Mouse (Mus musculus): ENCODE measurements around the gene Tm9sf2. TPM values are rescaled to one million over a fixed set of nuclear protein-coding genes. Genes with fewer than 3 reads are reported as not detected.

Tm9sf2 gene
- polyA plus RNA-seq, 1 experiment, result 64.1 TPM

- Histone ChIP-seq H3K79me2 (ENCODE audit: control insufficient read depth, insufficient read depth) (peaks cover 96% of the 10 kb centered on the region), H3K27me3 (ENCODE audit: control insufficient read depth, insufficient read depth, insufficient read length) (no peaks in the 10 kb centered on the region), H3K4me3 (no peak overlapping the region), H3K36me3 (ENCODE audit: control insufficient read depth, insufficient read depth) (no peaks in the 10 kb centered on the region), H3ac (ENCODE audit: control insufficient read depth, insufficient read length) (no peak overlapping the region), H3K4me2 (ENCODE audit: low read depth) (no peak overlapping the region)
- TF ChIP-seq MAX (IDR thresholded peaks at IDR 0.05; ENCODE audit: low read depth) (no peak), POLR2AphosphoS2 (IDR thresholded peaks at IDR 0.05; ENCODE audit: insufficient read length, low read depth) (no peak), E2F4 (IDR thresholded peaks at IDR 0.05; ENCODE audit: insufficient read depth) (no peak), TCF12 (IDR thresholded peaks at IDR 0.05; ENCODE audit: insufficient read depth, poor library complexity, severe bottlenecking) (no peak), CEBPB (IDR thresholded peaks at IDR 0.05; ENCODE audit: insufficient read depth, poor library complexity, severe bottlenecking) (no peak), MYOG (IDR thresholded peaks at IDR 0.05; ENCODE audit: control insufficient read depth in 1 of 3, insufficient read depth in 1 of 3, insufficient read length in 2 of 3, low read depth in 2 of 3) (no peak), POLR2A (IDR thresholded peaks at IDR 0.05; ENCODE audit: insufficient read length, low read depth) (no peak), TCF3 (IDR thresholded peaks at IDR 0.05; ENCODE audit: insufficient read length, low read depth) (no peak), USF1 (IDR thresholded peaks at IDR 0.05; ENCODE audit: low read depth) (no peak), MYOD1 (IDR thresholded peaks at IDR 0.05; ENCODE audit: control insufficient read depth in 1 of 3, insufficient read length in 2 of 3, low read depth in 2 of 3) (no peak), SRF (IDR thresholded peaks at IDR 0.05; ENCODE audit: control insufficient read depth, insufficient read length, low read depth) (no peak), REST (IDR thresholded peaks at IDR 0.05; ENCODE audit: insufficient read depth, insufficient read length) (no peak)
Observed at GRCm38 (mm10) chr14:122111681-122112080, 4.8 kb downstream of the Tm9sf2 start.

- H3ac ChIP-seq (ENCODE audit: control insufficient read depth, insufficient read length), result no peak overlapping the region
- TF ChIP-seq TCF3 (IDR thresholded peaks at IDR 0.05; ENCODE audit: insufficient read length, low read depth) (no peak), POLR2A (IDR thresholded peaks at IDR 0.05; ENCODE audit: insufficient read length, low read depth) (no peak)
- H3K36me3 ChIP-seq (ENCODE audit: control insufficient read depth, insufficient read depth), result peaks cover 5% of the 10 kb centered on the region
- H3K27me3 ChIP-seq (ENCODE audit: control insufficient read depth, insufficient read depth, insufficient read length), result no peaks in the 10 kb centered on the region
- H3K4me2 ChIP-seq (ENCODE audit: low read depth), result no peak overlapping the region
- H3K4me3 ChIP-seq, result no peak overlapping the region
- H3K79me2 ChIP-seq (ENCODE audit: control insufficient read depth, insufficient read depth), result peaks cover 100% of the 10 kb centered on the region
Observed at GRCm38 (mm10) chr14:122112311-122112710, 5.5 kb downstream of the Tm9sf2 start.

- peaks cover 8% of the 10 kb centered on the region for H3K36me3 ChIP-seq (ENCODE audit: control insufficient read depth, insufficient read depth)
- no peak overlapping the region for H3K4me2 ChIP-seq (ENCODE audit: low read depth)
Observed at GRCm38 (mm10) chr14:122116200-122116599, 9.4 kb downstream of the Tm9sf2 start.

GRCm38 (mm10) chr14:122130111-122130797 lies 23.4 kb downstream of the Tm9sf2 start:
- Histone ChIP-seq H3K27me3 (ENCODE audit: control insufficient read depth, insufficient read depth, insufficient read length) (no peaks in the 10 kb centered on the region), H3ac (ENCODE audit: control insufficient read depth, insufficient read length) (no peak overlapping the region), H3K4me3 (no peak overlapping the region), H3K36me3 (ENCODE audit: control insufficient read depth, insufficient read depth) (peaks cover 54% of the 10 kb centered on the region), H3K4me2 (ENCODE audit: low read depth) (peak overlapping the region; percentile 22), H3K79me2 (ENCODE audit: control insufficient read depth, insufficient read depth) (peaks cover 9% of the 10 kb centered on the region)
- TF ChIP-seq E2F4 (IDR thresholded peaks at IDR 0.05; ENCODE audit: insufficient read depth) (no peak), CEBPB (IDR thresholded peaks at IDR 0.05; ENCODE audit: insufficient read depth, poor library complexity, severe bottlenecking) (peak; percentile 92), MYOD1 (IDR thresholded peaks at IDR 0.05; ENCODE audit: control insufficient read depth in 1 of 3, insufficient read length in 2 of 3, low read depth in 2 of 3) (no peak), SRF (IDR thresholded peaks at IDR 0.05; ENCODE audit: control insufficient read depth, insufficient read length, low read depth) (no peak)

More at GRCm38 (mm10) chr14:122116200-122116599, 9.4 kb downstream of the Tm9sf2 start:
- Histone ChIP-seq H3K79me2 (ENCODE audit: control insufficient read depth, insufficient read depth) (peaks cover 89% of the 10 kb centered on the region), H3K4me3 (no peak overlapping the region), H3ac (ENCODE audit: control insufficient read depth, insufficient read length) (no peak overlapping the region), H3K27me3 (ENCODE audit: control insufficient read depth, insufficient read depth, insufficient read length) (no peaks in the 10 kb centered on the region)
- no peak for TF ChIP-seq REST (IDR thresholded peaks at IDR 0.05; ENCODE audit: insufficient read depth, insufficient read length)
- no peak for TF ChIP-seq TCF12 (IDR thresholded peaks at IDR 0.05; ENCODE audit: insufficient read depth, poor library complexity, severe bottlenecking)
- no peak for TF ChIP-seq E2F4 (IDR thresholded peaks at IDR 0.05; ENCODE audit: insufficient read depth)
- no peak for TF ChIP-seq POLR2AphosphoS2 (IDR thresholded peaks at IDR 0.05; ENCODE audit: insufficient read length, low read depth)
- TF ChIP-seq TCF3 (IDR thresholded peaks at IDR 0.05; ENCODE audit: insufficient read length, low read depth), result no peak
- TF ChIP-seq MYOG (IDR thresholded peaks at IDR 0.05; ENCODE audit: control insufficient read depth in 1 of 3, insufficient read depth in 1 of 3, insufficient read length in 2 of 3, low read depth in 2 of 3), result no peak
- peak; percentile 88 for TF ChIP-seq CEBPB (IDR thresholded peaks at IDR 0.05; ENCODE audit: insufficient read depth, poor library complexity, severe bottlenecking)

GRCm38 (mm10) chr14:122131644-122132043 lies 24.8 kb downstream of the Tm9sf2 start:
- H3K4me2 ChIP-seq (ENCODE audit: low read depth), result no peak overlapping the region
- H3K79me2 ChIP-seq (ENCODE audit: control insufficient read depth, insufficient read depth), result peaks cover 9% of the 10 kb centered on the region
- TF ChIP-seq POLR2A (IDR thresholded peaks at IDR 0.05; ENCODE audit: insufficient read length, low read depth) (no peak), MAX (IDR thresholded peaks at IDR 0.05; ENCODE audit: low read depth) (no peak), E2F4 (IDR thresholded peaks at IDR 0.05; ENCODE audit: insufficient read depth) (no peak), SRF (IDR thresholded peaks at IDR 0.05; ENCODE audit: control insufficient read depth, insufficient read length, low read depth) (no peak), REST (IDR thresholded peaks at IDR 0.05; ENCODE audit: insufficient read depth, insufficient read length) (no peak), MYOG (IDR thresholded peaks at IDR 0.05; ENCODE audit: control insufficient read depth in 1 of 3, insufficient read depth in 1 of 3, insufficient read length in 2 of 3, low read depth in 2 of 3) (no peak), TCF12 (IDR thresholded peaks at IDR 0.05; ENCODE audit: insufficient read depth, poor library complexity, severe bottlenecking) (no peak), MYOD1 (IDR thresholded peaks at IDR 0.05; ENCODE audit: control insufficient read depth in 1 of 3, insufficient read length in 2 of 3, low read depth in 2 of 3) (no peak), USF1 (IDR thresholded peaks at IDR 0.05; ENCODE audit: low read depth) (no peak), CEBPB (IDR thresholded peaks at IDR 0.05; ENCODE audit: insufficient read depth, poor library complexity, severe bottlenecking) (no peak)
- H3K27me3 ChIP-seq (ENCODE audit: control insufficient read depth, insufficient read depth, insufficient read length), result no peaks in the 10 kb centered on the region
- peaks cover 55% of the 10 kb centered on the region for H3K36me3 ChIP-seq (ENCODE audit: control insufficient read depth, insufficient read depth)
- no peak overlapping the region for H3K4me3 ChIP-seq
- H3ac ChIP-seq (ENCODE audit: control insufficient read depth, insufficient read length), result no peak overlapping the region

All from myocyte (in vitro differentiated cells).